Mouse (Mus musculus) megakaryocyte progenitor cell, adult 5-6 weeks (primary cell): ENCODE results near the gene Stox1. TPM values are rescaled to one million over a fixed set of nuclear protein-coding genes. Genes with fewer than 3 reads are reported as not detected.

Source experiments
- ATAC-seq: replicated peaks from 2 replicates; pipeline ENCODE4 v1.8.0; 2016; ENCODE audit warnings: mild to moderate bottlenecking, moderate TSS enrichment, inconsistent platforms; ENCODE audit not compliant: poor library complexity
- total RNA-seq, 2 experiments: library from RNA; stranded (forward) in 1 of 2; stranded (reverse) in 1 of 2; fragments of 157-497, 149-512 nt in 1 of 2; fragments of 200-1000 nt in 1 of 2; gene quantifications; 2 replicates each; pipeline versions ENCODE4 v1.2.3 to v1.2.4; 2015 to 2017

Gene Stox1
- total RNA-seq, 2 experiments from 2014 or later = 0.99 to 1.00 TPM

- peak; percentile 88 for ATAC-seq
Measured at GRCm38 (mm10) chr10:62668043-62668442, 57.9 kb downstream of the Stox1 start.

GRCm38 (mm10) chr10:62664963-62665590 lies 60.9 kb downstream of the Stox1 start:
- ATAC-seq = peak; percentile 55

- ATAC-seq = no peak
Measured at GRCm38 (mm10) chr10:62664171-62664570, 61.8 kb downstream of the Stox1 start.

GRCm38 (mm10) chr10:62656711-62657110 lies 69.2 kb downstream of the Stox1 start:
- no peak for ATAC-seq

- ATAC-seq = no peak
Measured at GRCm38 (mm10) chr10:62651961-62652360, 74.0 kb downstream of the Stox1 start.

GRCm38 (mm10) chr10:62650881-62651810 lies 74.8 kb downstream of the Stox1 start, which contains the start of gene Ddx50:
Gene Ddx50 (minus strand): TSS chr10:62651218.
- ATAC-seq = peak; percentile 91

GRCm38 (mm10) chr10:62650358-62650782 lies 75.6 kb downstream of the Stox1 start:
- peak; percentile 12 for ATAC-seq

Other genes with a start within 250 kb of the Stox1 start
- gene Vps26a, start 239.3 kb downstream of the Stox1 start, total RNA-seq (2015) = 64.3 and 75.4 TPM in 2 replicates
- 78.1 and 84.2 TPM in 2 replicates for gene Vps26a, start 239.3 kb downstream of the Stox1 start, total RNA-seq (2017)
- 4,537 and 5,213 TPM in 2 replicates for gene Srgn, start 198.7 kb downstream of the Stox1 start, total RNA-seq (2015)
- 2,549 and 3,020 TPM in 2 replicates for gene Srgn, start 198.7 kb downstream of the Stox1 start, total RNA-seq (2017)
- gene Kif1bp, start 147.7 kb downstream of the Stox1 start, total RNA-seq (2015) = 18.7 and 26.5 TPM in 2 replicates
- 14.8 and 19.4 TPM in 2 replicates for gene Kif1bp, start 147.7 kb downstream of the Stox1 start, total RNA-seq (2017)
- 115 and 119 TPM in 2 replicates for gene Ddx21, start 123.8 kb downstream of the Stox1 start, total RNA-seq (2015)
- gene Ddx21, start 123.8 kb downstream of the Stox1 start, total RNA-seq (2017) = 148 and 187 TPM in 2 replicates
- 112 and 121 TPM in 2 replicates for gene Ddx50, start 74.9 kb downstream of the Stox1 start, total RNA-seq (2015)
- gene Ddx50, start 74.9 kb downstream of the Stox1 start, total RNA-seq (2017) = 98.4 and 111 TPM in 2 replicates
- gene Ccar1, start 66.2 kb upstream of the Stox1 start, total RNA-seq (2015) = 123 and 174 TPM in 2 replicates
- gene Ccar1, start 66.2 kb upstream of the Stox1 start, total RNA-seq (2017) = 101 and 138 TPM in 2 replicates
- gene Tet1, start 182.9 kb upstream of the Stox1 start, total RNA-seq (2015) = 12.1 and 17.9 TPM in 2 replicates
- 9.5 and 12.0 TPM in 2 replicates for gene Tet1, start 182.9 kb upstream of the Stox1 start, total RNA-seq (2017)
- 19.3 and 21.0 TPM in 2 replicates for gene Slc25a16, start 194.5 kb upstream of the Stox1 start, total RNA-seq (2015)
- gene Slc25a16, start 194.5 kb upstream of the Stox1 start, total RNA-seq (2017) = 16.6 and 18.0 TPM in 2 replicates
- gene Dna2, start 220.9 kb upstream of the Stox1 start, total RNA-seq (2015) = 42.7 and 47.7 TPM in 2 replicates
- gene Dna2, start 220.9 kb upstream of the Stox1 start, total RNA-seq (2017) = 49.9 and 53.8 TPM in 2 replicates